ENCODE assay signal across 9 mouse cellular contexts in the genomic region with DNA sequence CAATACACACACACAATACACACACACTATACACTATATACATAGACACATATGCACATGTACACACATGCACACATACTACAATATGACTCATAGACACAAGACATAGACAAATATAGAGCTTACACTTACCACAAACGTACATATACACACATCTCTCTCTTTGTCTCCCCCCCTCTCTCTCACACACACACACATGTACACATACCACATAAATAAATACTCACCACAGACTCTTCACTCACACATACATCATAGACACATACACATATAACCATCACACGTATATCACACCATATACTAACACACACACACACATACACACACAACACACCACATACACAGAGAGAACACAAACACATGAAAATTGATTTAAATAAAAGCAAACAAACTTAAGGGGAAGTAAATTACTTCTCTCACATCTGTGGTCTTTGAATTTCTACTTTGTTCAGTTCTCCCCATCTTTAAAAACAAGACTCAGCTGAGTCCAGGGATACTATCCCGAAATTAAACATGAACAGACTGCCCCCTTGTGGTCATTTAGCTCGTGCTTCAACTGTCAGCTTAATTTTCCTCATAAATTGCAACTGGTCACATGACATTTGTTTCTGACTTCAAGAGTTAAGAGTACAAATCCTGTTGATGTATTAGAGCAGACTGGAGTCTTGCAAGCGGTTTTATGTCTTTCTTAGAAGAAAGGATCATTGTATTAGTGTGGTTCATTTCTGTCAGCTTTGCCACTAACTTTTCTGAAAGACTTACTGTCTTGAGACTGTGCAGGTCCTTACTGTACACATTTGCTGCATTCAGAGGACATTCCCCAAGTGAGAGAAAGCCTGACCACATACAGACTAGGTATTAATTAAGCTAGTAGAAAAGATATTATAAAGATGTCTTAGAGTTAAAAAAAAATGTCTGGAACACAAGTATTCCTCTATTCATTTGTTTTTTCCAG. TPM values are rescaled to one million over a fixed set of nuclear protein-coding genes. Genes with fewer than 3 reads are reported as not detected.
DNase-seq lines count a peak whose midpoint lies in the region; ATAC-seq and TF ChIP-seq lines count a peak whose summit lies in the region.
"Had no signal": no experiment of that assay in that cellular context is flagged by ENCODE, and none has a peak within 500 bp of the region (broad histone marks: within the 10 kb centered on the region; RNA-seq: fewer than 3 reads in every experiment).

No protein-coding gene starts in this region.

- H3K9ac ChIP-seq in forebrain, embryonic 16.5 days (replicated peaks; ENCODE audit: low read depth, low read length) = no peak overlapping the region
- no peak overlapping the region for H3K9ac ChIP-seq in hindbrain, embryonic 11.5 days (ENCODE audit: low read depth, low read length)
- H3K9ac ChIP-seq in lung, embryonic 14.5 days = no peak overlapping the region

- WGBS in forebrain, embryonic 16.5 days = 38% methylated on average over 5 of the region's 5 CpGs
- 39% methylated on average over 5 of the region's 5 CpGs for WGBS in hindbrain, embryonic 11.5 days
- 25% methylated on average over 5 of the region's 5 CpGs for WGBS in lung, embryonic 14.5 days

- no peak overlapping the region for H3K4me2 ChIP-seq in forebrain, embryonic 16.5 days (ENCODE audit: low read length)
- H3K4me2 ChIP-seq in hindbrain, embryonic 11.5 days (replicated peaks; ENCODE audit: low read depth, low read length) = no peak overlapping the region
- no peak overlapping the region for H3K4me2 ChIP-seq in lung, embryonic 14.5 days

- no peak overlapping the region for H3K27ac ChIP-seq in forebrain, embryonic 16.5 days (ENCODE audit: low read length)
- no peak overlapping the region for H3K27ac ChIP-seq in hindbrain, embryonic 11.5 days (ENCODE audit: low read depth, low read length)
- H3K27ac ChIP-seq in lung, embryonic 14.5 days (ENCODE audit: low read depth) = no peak overlapping the region

- no peak overlapping the region for H3K4me3 ChIP-seq in forebrain, embryonic 16.5 days (replicated peaks; ENCODE audit: low read length)
- H3K4me3 ChIP-seq in hindbrain, embryonic 11.5 days (ENCODE audit: low read depth, low read length) = no peak overlapping the region
- no peak overlapping the region for H3K4me3 ChIP-seq in lung, embryonic 14.5 days (ENCODE audit: low read depth, low read length)

- no peaks in the 10 kb centered on the region for H3K4me1 ChIP-seq in forebrain, embryonic 16.5 days (replicated peaks; ENCODE audit: control insufficient read depth, insufficient read depth, low read length)
- no peaks in the 10 kb centered on the region for H3K4me1 ChIP-seq in hindbrain, embryonic 11.5 days (replicated peaks; ENCODE audit: control insufficient read depth, insufficient read depth, low read length)
- no peaks in the 10 kb centered on the region for H3K4me1 ChIP-seq in lung, embryonic 14.5 days (ENCODE audit: insufficient read depth)

- ATAC-seq in forebrain, embryonic 16.5 days = peak; percentile 91
- ATAC-seq in hindbrain, embryonic 11.5 days (ENCODE audit: low FRiP score) = peak; percentile 87
- peak; percentile 87 for ATAC-seq in lung, embryonic 14.5 days (ENCODE audit: insufficient read depth)

- no peaks in the 10 kb centered on the region for H3K27me3 ChIP-seq in forebrain, embryonic 16.5 days (replicated peaks; ENCODE audit: control insufficient read depth, insufficient read depth, low read length)
- no peaks in the 10 kb centered on the region for H3K27me3 ChIP-seq in hindbrain, embryonic 11.5 days (ENCODE audit: control insufficient read depth, insufficient read depth, low read length)
- H3K27me3 ChIP-seq in lung, embryonic 14.5 days (ENCODE audit: insufficient read depth, low read length) = no peaks in the 10 kb centered on the region

- peak; percentile 63 for DNase-seq in MEL-GATA-1-ER (ENCODE audit: extremely low read depth, low read depth)
- DNase-seq in cerebellum, adult 18-20 months = peak; percentile 33
- DNase-seq in hindbrain, embryonic 11.5 days (ENCODE audit: low spot score) = peak; percentile 83
- DNase-seq in layer of hippocampus, adult 8-10 months (ENCODE audit: low spot score in 2 of 2) = peak; percentile 40 to 72
- DNase-seq in lung, embryonic 14.5 days = peak; percentile 96
- peak; percentile 15 for DNase-seq in retina, adult 2 months (ENCODE audit: low read depth, low spot score)
- DNase-seq in thymus, postnatal 14 days = no peak

- no peaks in the 10 kb centered on the region for H3K9me3 ChIP-seq in forebrain, embryonic 16.5 days (ENCODE audit: control insufficient read depth, low read length)
- H3K9me3 ChIP-seq in hindbrain, embryonic 11.5 days (ENCODE audit: control insufficient read depth, low read length) = no peaks in the 10 kb centered on the region
- H3K9me3 ChIP-seq in lung, embryonic 14.5 days (ENCODE audit: low read depth, low read length) = no peaks in the 10 kb centered on the region

- H3K36me3 ChIP-seq in forebrain, embryonic 16.5 days (ENCODE audit: control insufficient read depth, insufficient read depth) = no peaks in the 10 kb centered on the region
- H3K36me3 ChIP-seq in hindbrain, embryonic 11.5 days (ENCODE audit: control insufficient read depth, insufficient read depth, low read length) = no peaks in the 10 kb centered on the region
- H3K36me3 ChIP-seq in lung, embryonic 14.5 days (ENCODE audit: insufficient read depth) = no peaks in the 10 kb centered on the region

- TF ChIP-seq CTCF in lung, embryonic 14.5 days (IDR thresholded peaks at IDR 0.05; ENCODE audit: low read depth) = peak; percentile 77

RNA-seq across cellular contexts. Expression of a gene that starts 32.1 kb away (rescaled TPM):
- not detected in 2 replicates for polyA plus RNA-seq in forebrain, embryonic 16.5 days (2015; fragmentation: Nextera tagmentation; extraction: Ambion mirVana)
- not detected in 2 replicates for polyA plus RNA-seq in hindbrain, embryonic 11.5 days (2014; fragmentation: Nextera tagmentation; extraction: Ambion mirVana)
- total RNA-seq in layer of hippocampus, adult 8-10 months (2022) = not detected
- not detected in 2 replicates for polyA plus RNA-seq in lung, embryonic 14.5 days (2014; fragmentation: Nextera tagmentation; extraction: Ambion mirVana)
- polyA plus RNA-seq: heart, embryonic 16.5 days had no signal
